ENCODE assay signal across 9 mouse cellular contexts in genomic region chr2:144215195-144215594, GRCm38 (mm10). TPM values are rescaled to one million over a fixed set of nuclear protein-coding genes. Genes with fewer than 3 reads are reported as not detected.
A peak's percentile ranks its signal among the peaks of the same experiment; 100 is the strongest.
DNase-seq lines count a peak whose midpoint lies in the region; ATAC-seq lines count a peak whose summit lies in the region.
"Had no signal": no experiment of that assay in that cellular context is flagged by ENCODE, and none has a peak within 500 bp of the region (broad histone marks: within the 10 kb centered on the region; RNA-seq: fewer than 3 reads in every experiment).

No protein-coding gene starts in this region.

- ATAC-seq in embryonic facial prominence, embryonic 15.5 days (ENCODE audit: insufficient number of reproducible peaks, low FRiP score, low TSS enrichment, low read depth) = no peak
- ATAC-seq in heart, embryonic 14.5 days (ENCODE audit: insufficient number of reproducible peaks, insufficient read depth, low FRiP score, low read depth) = no peak
- ATAC-seq in midbrain, embryonic 12.5 days (ENCODE audit: low FRiP score, low read depth) = peak; percentile 53; the same call in 1 of the 2 replicates
- ATAC-seq: Patski had no signal

- no peak overlapping the region for H3K4me2 ChIP-seq in embryonic facial prominence, embryonic 15.5 days (replicated peaks)
- no peak overlapping the region for H3K4me2 ChIP-seq in heart, embryonic 14.5 days (ENCODE audit: low read length)
- H3K4me2 ChIP-seq in midbrain, embryonic 12.5 days (replicated peaks) = peak overlapping the region; percentile 23; the same call in 1 of the 2 replicates

- peak overlapping the region; percentile 12; the same call in 1 of the 2 replicates for H3K27ac ChIP-seq in embryonic facial prominence, embryonic 15.5 days (replicated peaks)
- peak overlapping the region; percentile 22 to 50; a peak in 2 of 4 replicates for H3K27ac ChIP-seq in heart, embryonic 14.5 days (replicated peaks in 1 of 2; ENCODE audit: control insufficient read depth in 1 of 2, insufficient read depth in 1 of 2, low read depth in 2 of 2, low read length in 2 of 2)
- 0 out of 2 replicates have a peak overlapping the region, but pooled peaks have one; percentile 35 for H3K27ac ChIP-seq in midbrain, embryonic 12.5 days (replicated peaks)

- H3K9ac ChIP-seq in embryonic facial prominence, embryonic 15.5 days = no peak overlapping the region
- H3K9ac ChIP-seq in heart, embryonic 14.5 days (ENCODE audit: low read length) = peak overlapping the region; percentile 16; the same call in 1 of the 2 replicates
- peak overlapping the region; percentile 12; the same call in 1 of the 2 replicates for H3K9ac ChIP-seq in midbrain, embryonic 12.5 days (replicated peaks)

- 6% methylated on average over 7 of the region's 7 CpGs for WGBS in embryonic facial prominence, embryonic 15.5 days
- 10% methylated on average over 7 of the region's 7 CpGs for WGBS in heart, embryonic 14.5 days
- 6% methylated on average over 7 of the region's 7 CpGs for WGBS in midbrain, embryonic 12.5 days

- H3K4me1 ChIP-seq in embryonic facial prominence, embryonic 15.5 days = peaks cover 8% of the 10 kb centered on the region; the same call in 1 of the 2 replicates
- H3K4me1 ChIP-seq in heart, embryonic 14.5 days (ENCODE audit: control insufficient read depth in 2 of 2, insufficient read depth in 2 of 2, low read length in 2 of 2) = peaks cover 0 to 6% of the 10 kb centered on the region in 2 experiments; a peak in 3 of 4 replicates
- H3K4me1 ChIP-seq in midbrain, embryonic 12.5 days = peaks cover 8% of the 10 kb centered on the region

- H3K4me3 ChIP-seq in embryonic facial prominence, embryonic 15.5 days (replicated peaks) = no peak overlapping the region
- no peak overlapping the region for H3K4me3 ChIP-seq in heart, embryonic 14.5 days (ENCODE audit: control insufficient read depth in 1 of 2, insufficient read depth in 1 of 2, low read depth in 1 of 2, low read length in 2 of 2)
- H3K4me3 ChIP-seq in midbrain, embryonic 12.5 days = no peak overlapping the region

- intact Hi-C loops in left cerebral cortex, postnatal 4 days (cut with DNase I) = no loop called here

- no peaks in the 10 kb centered on the region for H3K27me3 ChIP-seq in embryonic facial prominence, embryonic 15.5 days
- no peaks in the 10 kb centered on the region for H3K27me3 ChIP-seq in heart, embryonic 14.5 days (ENCODE audit: control insufficient read depth, insufficient read depth, low read length)
- H3K27me3 ChIP-seq in midbrain, embryonic 12.5 days = no peaks in the 10 kb centered on the region
- H3K27me3 ChIP-seq: Patski had no signal

- no peaks in the 10 kb centered on the region for H3K9me3 ChIP-seq in embryonic facial prominence, embryonic 15.5 days (replicated peaks)
- no peaks in the 10 kb centered on the region for H3K9me3 ChIP-seq in heart, embryonic 14.5 days (ENCODE audit: control insufficient read depth, low read length)
- no peaks in the 10 kb centered on the region for H3K9me3 ChIP-seq in midbrain, embryonic 12.5 days

- no peaks in the 10 kb centered on the region for H3K36me3 ChIP-seq in embryonic facial prominence, embryonic 15.5 days
- H3K36me3 ChIP-seq in heart, embryonic 14.5 days (ENCODE audit: control insufficient read depth, insufficient read depth, low read length) = no peaks in the 10 kb centered on the region
- no peaks in the 10 kb centered on the region for H3K36me3 ChIP-seq in midbrain, embryonic 12.5 days

- peak; percentile 19 for DNase-seq in left cerebral cortex, postnatal 4 days
- DNase-seq in left cerebral cortex, adult 18-20 months (ENCODE audit: low spot score in 2 of 2) = no peak
- no peak for DNase-seq in urinary bladder, postnatal 14 days (ENCODE audit: low spot score)
- no peak for DNase-seq in spleen, postnatal 36 days (ENCODE audit: low spot score in 2 of 2)
- DNase-seq in yolk sac, embryonic 10.5 days (ENCODE audit: low spot score) = no peak

RNA-seq across cellular contexts. Expression of gene Mgme1, which starts 55.3 kb away (rescaled TPM):
- total RNA-seq in left cerebral cortex, postnatal 4 days (2021) = 1 to 10 TPM; 3.9 to 4.8 TPM
- 1 to 10 TPM; 5.7 to 6.8 TPM for total RNA-seq in left cerebral cortex, adult 18-20 months (2021)
- 17.9 and 18.6 TPM in 2 replicates for polyA plus RNA-seq in embryonic facial prominence, embryonic 15.5 days (2015; fragmentation: Nextera tagmentation; extraction: Ambion mirVana)
- polyA plus RNA-seq in heart, embryonic 14.5 days (2014; fragmentation: Nextera tagmentation; extraction: Ambion mirVana) = 21.2 and 21.8 TPM in 2 replicates
- polyA plus RNA-seq in midbrain, embryonic 12.5 days (2016; fragmentation: Nextera tagmentation; extraction: Ambion mirVana) = 15.2 and 17.5 TPM in 2 replicates

RNA-seq across cellular contexts. Expression of gene Snx5, which starts 55.5 kb away (rescaled TPM):
- total RNA-seq in left cerebral cortex, postnatal 4 days (2021) = 10 to 100 TPM; 60.5 to 65.0 TPM
- 10 to 100 TPM; 75.9 to 77.8 TPM for total RNA-seq in left cerebral cortex, adult 18-20 months (2021)
- polyA plus RNA-seq in embryonic facial prominence, embryonic 15.5 days (2015; fragmentation: Nextera tagmentation; extraction: Ambion mirVana) = 104 and 110 TPM in 2 replicates
- polyA plus RNA-seq in heart, embryonic 14.5 days (2014; fragmentation: Nextera tagmentation; extraction: Ambion mirVana) = 96.4 and 99.9 TPM in 2 replicates
- polyA plus RNA-seq in midbrain, embryonic 12.5 days (2016; fragmentation: Nextera tagmentation; extraction: Ambion mirVana) = 93.3 and 97.2 TPM in 2 replicates
